Mouse (Mus musculus) cerebellum, postnatal 10 days (tissue): ENCODE data around the gene Zfp704.
"Not testable (repeated sequence)": the region's sequence is repeated elsewhere in the genome, so short reads cannot be mapped to it uniquely, and the experiment has no call there.

Source experiments
- DNase-seq, 2 experiments: peaks; one replicate each; pipeline ENCODE4 v3.0.0; 2021; ENCODE audit warnings: mixed read lengths in 2 of 2

Gene Zfp704

GRCm38 (mm10) chr3:9594457-9594856, 15.4 kb downstream of the Zfp704 start:
- no peak for DNase-seq

- DNase-seq, result peak; percentile 65 to 71
Measured at GRCm38 (mm10) chr3:9593832-9594231, 16.1 kb downstream of the Zfp704 start.

- no peak for DNase-seq
Measured at GRCm38 (mm10) chr3:9591416-9592110, 18.3 kb downstream of the Zfp704 start.

- no peak for DNase-seq
Measured at GRCm38 (mm10) chr3:9588635-9589034, 21.2 kb downstream of the Zfp704 start.

- no peak for DNase-seq
Measured at GRCm38 (mm10) chr3:9587304-9587703, 22.6 kb downstream of the Zfp704 start.

- DNase-seq, result no peak
Measured at GRCm38 (mm10) chr3:9583516-9583915, 26.4 kb downstream of the Zfp704 start.

GRCm38 (mm10) chr3:9580952-9581798, 28.7 kb downstream of the Zfp704 start:
- DNase-seq, result no peak

GRCm38 (mm10) chr3:9580102-9580501, 29.8 kb downstream of the Zfp704 start:
- DNase-seq, result no peak

- DNase-seq, result no peak
Measured at GRCm38 (mm10) chr3:9579028-9579643, 30.7 kb downstream of the Zfp704 start.

GRCm38 (mm10) chr3:9576872-9577271, 33.0 kb downstream of the Zfp704 start:
- no peak for DNase-seq

- DNase-seq, result no peak
Measured at GRCm38 (mm10) chr3:9574305-9574704, 35.6 kb downstream of the Zfp704 start.

GRCm38 (mm10) chr3:9573581-9573980, 36.3 kb downstream of the Zfp704 start:
- no peak for DNase-seq

GRCm38 (mm10) chr3:9572261-9572660, 37.6 kb downstream of the Zfp704 start:
- DNase-seq, result no peak

GRCm38 (mm10) chr3:9570782-9571181, 39.1 kb downstream of the Zfp704 start:
- no peak for DNase-seq

GRCm38 (mm10) chr3:9569706-9570105, 40.2 kb downstream of the Zfp704 start:
- DNase-seq, result not testable (repeated sequence)

- DNase-seq, result peak; percentile 45 to 59
Measured at GRCm38 (mm10) chr3:9568565-9569228, 41.2 kb downstream of the Zfp704 start.

GRCm38 (mm10) chr3:9567948-9568347, 41.9 kb downstream of the Zfp704 start:
- DNase-seq, result no peak

- no peak for DNase-seq
Measured at GRCm38 (mm10) chr3:9566831-9567230, 43.1 kb downstream of the Zfp704 start.

- DNase-seq, result no peak
Measured at GRCm38 (mm10) chr3:9563562-9563961, 46.3 kb downstream of the Zfp704 start.

- no peak for DNase-seq
Measured at GRCm38 (mm10) chr3:9562649-9563328, 47.1 kb downstream of the Zfp704 start.

GRCm38 (mm10) chr3:9557778-9558560, 51.9 kb downstream of the Zfp704 start:
- no peak for DNase-seq

GRCm38 (mm10) chr3:9556137-9556536, 53.7 kb downstream of the Zfp704 start:
- no peak for DNase-seq
